Mouse (Mus musculus) ES-Bruce4 (cell line): ENCODE measurements around the gene Tbc1d10b.

Experiments
- CTCF ChIP-seq: IDR thresholded peaks from one replicate; pipeline ENCODE4 v1.8.1; 2011; ENCODE audit warnings: low read depth, low read length
- EP300 ChIP-seq: IDR thresholded peaks from 2 replicates; pipeline ENCODE4 v1.6.1; 2011; ENCODE audit warnings: low read depth, low read length; ENCODE audit not compliant: insufficient read depth
- POLR2A ChIP-seq: IDR thresholded peaks from one replicate; pipeline ENCODE4 v1.8.1; 2011; ENCODE audit warnings: low read length; ENCODE audit not compliant: insufficient read depth

GRCm38 (mm10) chr7:127243870-127244657, 35.8 kb upstream of the Tbc1d10b start, which contains the start of gene Zfp771:
- TF ChIP-seq EP300: no peak
- no peak for TF ChIP-seq CTCF
- TF ChIP-seq POLR2A: peak; percentile 12
